Mouse (Mus musculus) embryonic facial prominence, embryonic 15.5 days (tissue): ENCODE data around the gene Cidec. TPM values are rescaled to one million over a fixed set of nuclear protein-coding genes. Genes with fewer than 3 reads are reported as not detected.

ENCODE experiments used
- ATAC-seq: fragments of 200-750 bp; cut with Nextera tagmentation; 2 replicates; pipeline ENCODE4 v1.8.0; 2017; ENCODE audit warnings: low read depth, moderate TSS enrichment; ENCODE audit not compliant: insufficient number of reproducible peaks, low FRiP score, low TSS enrichment
- H3K27ac ChIP-seq: fragments of 300-500 bp; sonication (generic); replicated peaks from 2 replicates; pipeline ENCODE4 v1.5.1; 2015; ENCODE audit warnings: mild to moderate bottlenecking, inconsistent platforms
- H3K27me3 ChIP-seq: fragments of 300-500 bp; sonication (generic); 2 replicates; pipeline ENCODE4 v1.6.1; 2015; ENCODE audit warnings: inconsistent platforms
- H3K36me3 ChIP-seq: fragments of 300-500 bp; sonication (generic); 2 replicates; pipeline ENCODE4 v1.6.1; 2015; ENCODE audit warnings: mild to moderate bottlenecking, inconsistent platforms
- H3K4me1 ChIP-seq: fragments of 300-500 bp; sonication (generic); 2 replicates; pipeline ENCODE4 v1.6.1; 2015; ENCODE audit warnings: inconsistent platforms
- H3K4me2 ChIP-seq: fragments of 300-500 bp; sonication (generic); replicated peaks from 2 replicates; pipeline ENCODE4 v1.6.1; 2015; ENCODE audit warnings: mild to moderate bottlenecking, inconsistent platforms
- H3K4me3 ChIP-seq: fragments of 300-500 bp; sonication (generic); replicated peaks from 2 replicates; pipeline ENCODE4 v1.5.1; 2015; ENCODE audit warnings: mild to moderate bottlenecking, inconsistent platforms
- H3K9ac ChIP-seq: fragments of 300-500 bp; sonication (generic); 2 replicates; pipeline ENCODE4 v1.6.1; 2015; ENCODE audit warnings: inconsistent platforms
- H3K9me3 ChIP-seq: fragments of 300-500 bp; sonication (generic); replicated peaks from 2 replicates; pipeline ENCODE4 v1.6.1; 2016; ENCODE audit warnings: inconsistent platforms
- WGBS: fragments of 180-500 bp; shearing (Covaris S2); methylation state at CpG from one replicate; pipeline ENCODE4 v1.1.7; 2015; 5-methylcytosine and 5-hydroxymethylcytosine counted together
- polyA plus RNA-seq: library from polyadenylated mRNA; unstranded; fragments of >200 nt; fragmentation: Nextera tagmentation; extraction: Ambion mirVana; gene quantifications from 2 replicates; pipeline ENCODE4 v1.2.1, GENCODE M21; 2015

The Cidec gene
- polyA plus RNA-seq, 1 experiment from 2014 or later = not detected

- Histone ChIP-seq H3K4me3 (no peak overlapping the region), H3K27ac (no peak overlapping the region), H3K9ac (no peak overlapping the region), H3K36me3 (no peaks in the 10 kb centered on the region; the same call in 1 of the 2 replicates), H3K27me3 (no peaks in the 10 kb centered on the region), H3K4me2 (no peak overlapping the region), H3K9me3 (no peaks in the 10 kb centered on the region), H3K4me1 (peaks cover 4% of the 10 kb centered on the region)
- WGBS = 86% methylated on average over 6 of the region's 6 CpGs
- no peak for ATAC-seq
Observed at GRCm38 (mm10) chr6:113405483-113405882, 30.1 kb downstream of the Cidec start.

GRCm38 (mm10) chr6:113404649-113405448, 30.7 kb downstream of the Cidec start:
- H3K4me3 ChIP-seq = no peak overlapping the region
- no peaks in the 10 kb centered on the region for H3K9me3 ChIP-seq
- 78% methylated on average over 12 of the region's 12 CpGs for WGBS
- no peak overlapping the region for H3K4me2 ChIP-seq
- no peak overlapping the region for H3K27ac ChIP-seq
- H3K9ac ChIP-seq = no peak overlapping the region
- no peaks in the 10 kb centered on the region; the same call in 1 of the 2 replicates for H3K36me3 ChIP-seq
- H3K4me1 ChIP-seq = peaks cover 4% of the 10 kb centered on the region
- H3K27me3 ChIP-seq = no peaks in the 10 kb centered on the region
- no peak for ATAC-seq

- H3K36me3 ChIP-seq = peaks cover 3% of the 10 kb centered on the region; the same call in 1 of the 2 replicates
- ATAC-seq = no peak
- 92% methylated on average over 13 of the region's 13 CpGs for WGBS
Observed at GRCm38 (mm10) chr6:113402094-113402493, 33.5 kb downstream of the Cidec start.

GRCm38 (mm10) chr6:113396270-113397030, 39.1 kb downstream of the Cidec start:
- Histone ChIP-seq H3K4me3 (no peak overlapping the region), H3K9me3 (no peaks in the 10 kb centered on the region), H3K4me1 (peaks cover 9% of the 10 kb centered on the region), H3K36me3 (0 out of 2 replicates have a peak, but pooled peaks cover 7% of the 10 kb centered on the region), H3K9ac (no peak overlapping the region), H3K27ac (no peak overlapping the region), H3K4me2 (no peak overlapping the region), H3K27me3 (no peaks in the 10 kb centered on the region)
- no peak for ATAC-seq
- WGBS = 79% methylated on average over 10 of the region's 10 CpGs

More at GRCm38 (mm10) chr6:113402094-113402493, 33.5 kb downstream of the Cidec start:
- Histone ChIP-seq H3K9ac (no peak overlapping the region), H3K4me3 (no peak overlapping the region), H3K9me3 (no peaks in the 10 kb centered on the region), H3K27ac (no peak overlapping the region), H3K4me1 (no peaks in the 10 kb centered on the region), H3K4me2 (no peak overlapping the region), H3K27me3 (no peaks in the 10 kb centered on the region)

GRCm38 (mm10) chr6:113395501-113395900, 40.1 kb downstream of the Cidec start:
- no peaks in the 10 kb centered on the region for H3K27me3 ChIP-seq
- no peaks in the 10 kb centered on the region for H3K9me3 ChIP-seq
- H3K4me2 ChIP-seq = no peak overlapping the region
- peaks cover 9% of the 10 kb centered on the region for H3K4me1 ChIP-seq
- H3K27ac ChIP-seq = no peak overlapping the region
- WGBS = 91% methylated on average over 6 of the region's 6 CpGs
- no peak overlapping the region for H3K4me3 ChIP-seq
- no peak overlapping the region for H3K9ac ChIP-seq
- peaks cover 10% of the 10 kb centered on the region; the same call in 1 of the 2 replicates for H3K36me3 ChIP-seq
- no peak for ATAC-seq

DNA sequence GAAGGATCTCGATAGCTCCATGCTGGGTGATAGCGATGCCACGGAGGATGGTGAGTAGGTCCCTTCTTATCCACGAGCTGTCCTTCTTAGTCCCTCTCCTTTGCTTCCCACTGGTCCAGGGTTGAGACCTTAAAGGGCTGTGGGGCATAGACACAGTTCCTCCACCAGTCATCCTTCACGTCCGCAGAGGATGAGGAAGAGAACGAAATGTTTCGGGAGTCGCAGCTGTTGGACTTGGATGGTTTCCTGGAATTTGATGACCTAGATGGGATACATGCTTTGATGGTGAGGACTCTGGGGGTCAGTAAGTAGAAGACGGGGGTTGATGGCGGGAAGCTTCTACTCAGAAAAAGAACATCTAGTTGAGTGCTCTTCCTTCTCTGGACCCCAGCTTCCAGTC, 40.7 kb downstream of the Cidec start:
- no peak for ATAC-seq
- Histone ChIP-seq H3K9me3 (no peaks in the 10 kb centered on the region), H3K4me2 (no peak overlapping the region), H3K4me3 (no peak overlapping the region), H3K27ac (no peak overlapping the region), H3K4me1 (peaks cover 9% of the 10 kb centered on the region), H3K36me3 (peaks cover 17% of the 10 kb centered on the region), H3K9ac (no peak overlapping the region), H3K27me3 (no peaks in the 10 kb centered on the region)
- WGBS = 93% methylated on average over 11 of the region's 11 CpGs

GRCm38 (mm10) chr6:113393951-113394350, 41.6 kb downstream of the Cidec start:
- WGBS = 87% methylated on average over 6 of the region's 6 CpGs
- H3K4me3 ChIP-seq = no peak overlapping the region
- H3K27me3 ChIP-seq = no peaks in the 10 kb centered on the region
- H3K4me2 ChIP-seq = no peak overlapping the region
- no peak for ATAC-seq
- H3K27ac ChIP-seq = no peak overlapping the region
- H3K36me3 ChIP-seq = peaks cover 26% of the 10 kb centered on the region
- no peaks in the 10 kb centered on the region for H3K9me3 ChIP-seq
- peaks cover 9% of the 10 kb centered on the region for H3K4me1 ChIP-seq
- no peak overlapping the region for H3K9ac ChIP-seq

- H3K36me3 ChIP-seq = peaks cover 38% of the 10 kb centered on the region
- peak; percentile 71 for ATAC-seq
- H3K4me3 ChIP-seq = peak overlapping the region; percentile 48
- peak overlapping the region; percentile 42 for H3K9ac ChIP-seq
- H3K4me1 ChIP-seq = peaks cover 9% of the 10 kb centered on the region
- H3K27ac ChIP-seq = 0 out of 2 replicates have a peak overlapping the region, but pooled peaks have one; percentile 39
- no peaks in the 10 kb centered on the region for H3K27me3 ChIP-seq
- H3K4me2 ChIP-seq = peak overlapping the region; percentile 95
- H3K9me3 ChIP-seq = no peaks in the 10 kb centered on the region
- WGBS = 2% methylated on average over 51 of the region's 51 CpGs
Observed at GRCm38 (mm10) chr6:113392387-113393071, 43.0 kb downstream of the Cidec start.

DNA sequence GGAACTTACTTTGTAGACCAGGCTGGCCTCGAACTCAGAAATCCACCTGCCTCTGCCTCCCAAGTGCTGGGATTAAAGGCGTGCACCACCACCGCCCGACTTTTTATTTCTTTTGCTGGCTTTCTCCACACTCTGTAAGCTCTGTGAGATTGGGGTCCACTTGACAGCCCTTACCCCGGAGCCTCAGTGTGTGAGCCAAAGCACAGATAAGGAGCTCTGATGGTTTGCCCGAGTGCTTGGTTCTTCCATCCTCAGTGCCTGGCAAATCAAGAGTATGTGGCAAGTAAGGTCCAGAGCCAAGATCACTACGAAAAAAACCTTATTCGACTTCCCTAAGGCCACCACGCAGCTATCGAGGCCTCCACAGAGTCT, 43.6 kb downstream of the Cidec start:
- H3K4me3 ChIP-seq = peak overlapping the region; percentile 48
- H3K9me3 ChIP-seq = no peaks in the 10 kb centered on the region
- no peak overlapping the region for H3K27ac ChIP-seq
- 30% methylated on average over 10 of the region's 10 CpGs for WGBS
- ATAC-seq = no peak
- H3K4me2 ChIP-seq = peak overlapping the region; percentile 95
- no peaks in the 10 kb centered on the region for H3K27me3 ChIP-seq
- H3K4me1 ChIP-seq = peaks cover 9% of the 10 kb centered on the region
- peaks cover 43% of the 10 kb centered on the region for H3K36me3 ChIP-seq
- peak overlapping the region; percentile 42 for H3K9ac ChIP-seq

GRCm38 (mm10) chr6:113390715-113391114, 44.8 kb downstream of the Cidec start:
- Histone ChIP-seq H3K4me1 (peaks cover 9% of the 10 kb centered on the region), H3K27me3 (no peaks in the 10 kb centered on the region), H3K9me3 (no peaks in the 10 kb centered on the region), H3K4me2 (no peak overlapping the region), H3K4me3 (no peak overlapping the region), H3K27ac (no peak overlapping the region), H3K36me3 (peaks cover 54% of the 10 kb centered on the region), H3K9ac (no peak overlapping the region)
- 89% methylated on average over 3 of the region's 3 CpGs for WGBS
- ATAC-seq = no peak

GRCm38 (mm10) chr6:113388960-113389359, 46.6 kb downstream of the Cidec start, which contains the start of gene Ttll3:
TSS of gene Ttll3 (plus strand) at chr6:113389260.
- H3K27ac ChIP-seq = no peak within 1 kb of the TSS
- no peaks in the 10 kb centered on the region for H3K27me3 ChIP-seq
- H3K4me2 ChIP-seq = no peak within 1 kb of the TSS
- H3K36me3 ChIP-seq = peaks cover 67% of the 10 kb centered on the region
- no peaks in the 10 kb centered on the region for H3K9me3 ChIP-seq
- no peak within 1 kb of the TSS for H3K9ac ChIP-seq
- 70% methylated on average over 8 of the region's 8 CpGs for WGBS
- no peak within 1 kb of the TSS for H3K4me3 ChIP-seq
- peaks cover 9% of the 10 kb centered on the region for H3K4me1 ChIP-seq
- no peak for ATAC-seq
